Mouse (Mus musculus) hindbrain, postnatal 0 days (tissue): Measurements from ENCODE around the gene Bptf. TPM values are rescaled to one million over a fixed set of nuclear protein-coding genes. Genes with fewer than 3 reads are reported as not detected.
"Not testable (repeated sequence)": the region's sequence is repeated elsewhere in the genome, so short reads cannot be mapped to it uniquely, and the experiment has no call there.

Experiments used
- ATAC-seq: fragments of 200-750 bp; cut with Nextera tagmentation; 2 replicates; pipeline ENCODE4 v1.8.0; 2017; ENCODE audit warnings: mild to moderate bottlenecking, moderate TSS enrichment, moderate library complexity
- DNase-seq: peaks from one replicate; pipeline ENCODE4 v3.0.0-alpha.2; 2015; ENCODE audit warnings: low spot score
- H3K27ac ChIP-seq: fragments of 300-500 bp; sonication (generic); 2 replicates; pipeline ENCODE4 v1.5.1; 2014; ENCODE audit warnings: mild to moderate bottlenecking
- H3K27me3 ChIP-seq: fragments of 300-500 bp; sonication (generic); 2 replicates; pipeline ENCODE4 v1.6.1; 2014; ENCODE audit warnings: low read length, mixed read lengths; ENCODE audit not compliant: insufficient read depth
- H3K36me3 ChIP-seq: fragments of 300-500 bp; sonication (generic); 2 replicates; pipeline ENCODE4 v1.6.1; 2014; ENCODE audit warnings: low read length, mixed read lengths; ENCODE audit not compliant: insufficient read depth
- H3K4me1 ChIP-seq: fragments of 300-500 bp; sonication (generic); 2 replicates; pipeline ENCODE4 v1.6.1; 2014; ENCODE audit warnings: antibody characterized with exemption, low read length, mixed read lengths; ENCODE audit not compliant: insufficient read depth
- H3K4me2 ChIP-seq: fragments of 300-500 bp; sonication (generic); 2 replicates; pipeline ENCODE4 v1.6.1; 2014; ENCODE audit warnings: low read depth, mild to moderate bottlenecking, low read length, moderate library complexity, mixed read lengths
- H3K4me3 ChIP-seq: fragments of 300-500 bp; sonication (generic); 2 replicates; pipeline ENCODE4 v1.5.1; 2014; ENCODE audit warnings: low read length
- H3K9ac ChIP-seq: fragments of 300-500 bp; sonication (generic); replicated peaks from 2 replicates; pipeline ENCODE4 v1.6.1; 2014; ENCODE audit warnings: mild to moderate bottlenecking, low read length, moderate library complexity, mixed read lengths
- H3K9me3 ChIP-seq: fragments of 300-500 bp; sonication (generic); 2 replicates; pipeline ENCODE4 v1.6.1; 2016; ENCODE audit warnings: low read length, mixed read lengths
- CTCF ChIP-seq: IDR thresholded peaks from 2 replicates; pipeline ENCODE4 v1.5.1; 2016; ENCODE audit warnings: antibody characterized with exemption, control low read depth, low read depth
- WGBS: fragments of 180-500 bp; shearing (Covaris S2); extraction: QIAGEN DNeasy Blood & Tissue Kit; methylation state at CpG from one replicate; pipeline ENCODE4 v1.1.7; 2014; 5-methylcytosine and 5-hydroxymethylcytosine counted together
- polyA plus RNA-seq: library from polyadenylated mRNA; unstranded; fragments of >200 nt; fragmentation: Nextera tagmentation; extraction: Ambion mirVana; gene quantifications from 2 replicates; pipeline ENCODE4 v1.2.1, GENCODE M21; 2015
- total RNA-seq: library from RNA; depleted of rRNA; stranded (reverse); fragments of >200 nt; gene quantifications from 2 replicates; pipeline ENCODE4 v1.2.3, GENCODE M21; 2014

Bptf gene
- total and polyA plus RNA-seq, 2 experiments from 2014 or later: 19.7 to 42.1 TPM

DNA sequence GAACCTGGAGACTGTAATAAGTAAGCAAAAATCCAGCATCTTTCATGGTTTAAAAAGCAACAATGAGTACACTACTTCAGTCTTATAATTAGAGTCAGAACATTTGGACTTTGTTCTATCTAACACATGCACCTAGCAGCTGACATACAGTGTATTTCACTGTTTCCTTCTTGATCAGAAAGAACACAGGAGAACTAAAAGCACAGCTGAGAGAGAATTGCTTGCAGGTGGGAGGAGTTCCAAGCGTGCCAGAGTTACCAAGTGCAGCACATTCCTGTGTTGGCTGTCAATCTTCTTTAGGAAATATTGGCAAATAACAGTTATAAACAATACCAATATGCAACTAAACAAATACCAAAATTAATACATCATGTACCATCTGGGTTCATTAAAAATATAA is 71.0 kb downstream of the Bptf start:
- WGBS: 89% methylated on average over 1 of the region's 1 CpGs

DNA sequence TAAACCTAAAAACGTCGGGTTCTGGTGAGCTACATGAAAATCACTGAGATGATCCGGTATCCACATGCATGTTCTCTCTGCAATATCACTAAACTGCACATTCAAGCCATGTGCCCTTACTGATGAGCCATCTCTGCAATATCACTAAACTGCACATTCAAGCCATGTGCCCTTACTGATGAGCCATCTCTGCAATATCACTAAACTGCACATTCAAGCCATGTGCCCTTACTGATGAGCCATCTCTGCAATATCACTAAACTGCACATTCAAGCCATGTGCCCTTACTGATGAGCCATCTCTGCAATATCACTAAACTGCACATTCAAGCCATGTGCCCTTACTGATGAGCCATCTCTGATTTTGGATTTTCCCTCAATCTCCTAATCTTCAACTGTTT is 72.3 kb downstream of the Bptf start:
- not testable (repeated sequence) for H3K27me3 ChIP-seq, DNase-seq, H3K9ac ChIP-seq, H3K27ac ChIP-seq, H3K4me3 ChIP-seq, H3K9me3 ChIP-seq, H3K4me1 ChIP-seq, H3K4me2 ChIP-seq, ATAC-seq
- 91% methylated on average over 3 of the region's 3 CpGs for WGBS
- peaks cover 84% of the 10 kb centered on the region for H3K36me3 ChIP-seq

More for the DNA sequence above, 71.0 kb downstream of the Bptf start:
- TF ChIP-seq CTCF: no peak
- Histone ChIP-seq H3K27me3 (no peaks in the 10 kb centered on the region), H3K9ac (no peak overlapping the region), H3K4me3 (no peak overlapping the region), H3K4me2 (no peak overlapping the region), H3K9me3 (no peaks in the 10 kb centered on the region), H3K36me3 (peaks cover 83% of the 10 kb centered on the region), H3K4me1 (no peaks in the 10 kb centered on the region), H3K27ac (no peak overlapping the region)
- ATAC-seq: no peak
- no peak for DNase-seq

DNA sequence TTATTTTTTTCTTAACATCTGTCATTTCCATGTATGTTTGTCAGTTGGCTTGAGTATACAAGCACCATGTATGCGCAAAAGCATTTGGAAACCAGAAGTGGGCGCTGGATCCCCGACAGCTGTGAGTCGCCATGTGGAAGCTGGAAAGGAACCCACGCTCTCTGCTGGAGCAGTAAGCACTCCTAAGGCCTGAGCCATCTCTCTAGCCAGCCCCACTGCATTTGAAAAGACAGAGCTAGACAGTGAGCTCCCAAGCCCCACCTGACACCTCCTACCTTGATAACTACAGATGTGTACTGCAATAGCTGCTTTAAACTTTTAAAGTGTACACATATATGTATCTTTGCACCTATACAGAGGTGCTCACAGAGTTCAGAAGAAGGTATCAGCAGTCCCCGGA is 74.5 kb downstream of the Bptf start:
- WGBS: 88% methylated on average over 6 of the region's 6 CpGs

DNA sequence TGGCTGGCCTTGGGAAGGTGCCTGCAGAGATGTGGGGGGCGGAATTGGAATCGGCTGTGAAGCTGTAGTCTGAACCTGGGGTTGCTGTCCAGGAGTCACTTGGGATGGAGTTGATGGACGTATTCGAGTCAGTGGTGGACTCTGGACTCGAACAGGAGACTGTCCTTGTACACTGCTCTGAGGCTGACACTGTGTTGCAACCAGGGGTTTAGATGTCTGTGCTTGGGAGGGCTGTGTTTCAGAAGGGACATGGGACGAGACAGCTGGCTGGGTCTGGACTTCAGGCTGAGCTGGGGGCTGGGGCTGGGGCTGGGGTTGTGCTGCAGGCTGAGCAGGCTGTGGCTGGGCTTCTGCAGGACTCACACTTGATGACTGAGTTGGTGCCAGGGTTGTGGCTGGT is 77.1 kb downstream of the Bptf start:
- TF ChIP-seq CTCF: no peak
- no peak overlapping the region for H3K4me2 ChIP-seq
- ATAC-seq: no peak
- H3K27me3 ChIP-seq: no peaks in the 10 kb centered on the region
- no peak overlapping the region for H3K4me3 ChIP-seq
- H3K9ac ChIP-seq: no peak overlapping the region
- no peak for DNase-seq
- no peaks in the 10 kb centered on the region for H3K4me1 ChIP-seq
- 95% methylated on average over 6 of the region's 6 CpGs for WGBS
- peaks cover 79% of the 10 kb centered on the region for H3K36me3 ChIP-seq
- H3K9me3 ChIP-seq: no peaks in the 10 kb centered on the region
- no peak overlapping the region for H3K27ac ChIP-seq

More for the DNA sequence above, 74.5 kb downstream of the Bptf start:
- Histone ChIP-seq H3K4me1 (no peaks in the 10 kb centered on the region), H3K9ac (no peak overlapping the region), H3K27ac (no peak overlapping the region), H3K4me2 (no peak overlapping the region), H3K36me3 (peaks cover 96% of the 10 kb centered on the region), H3K4me3 (no peak overlapping the region), H3K27me3 (no peaks in the 10 kb centered on the region), H3K9me3 (no peaks in the 10 kb centered on the region)
- TF ChIP-seq CTCF: no peak
- ATAC-seq (no peak), DNase-seq (no peak)

DNA sequence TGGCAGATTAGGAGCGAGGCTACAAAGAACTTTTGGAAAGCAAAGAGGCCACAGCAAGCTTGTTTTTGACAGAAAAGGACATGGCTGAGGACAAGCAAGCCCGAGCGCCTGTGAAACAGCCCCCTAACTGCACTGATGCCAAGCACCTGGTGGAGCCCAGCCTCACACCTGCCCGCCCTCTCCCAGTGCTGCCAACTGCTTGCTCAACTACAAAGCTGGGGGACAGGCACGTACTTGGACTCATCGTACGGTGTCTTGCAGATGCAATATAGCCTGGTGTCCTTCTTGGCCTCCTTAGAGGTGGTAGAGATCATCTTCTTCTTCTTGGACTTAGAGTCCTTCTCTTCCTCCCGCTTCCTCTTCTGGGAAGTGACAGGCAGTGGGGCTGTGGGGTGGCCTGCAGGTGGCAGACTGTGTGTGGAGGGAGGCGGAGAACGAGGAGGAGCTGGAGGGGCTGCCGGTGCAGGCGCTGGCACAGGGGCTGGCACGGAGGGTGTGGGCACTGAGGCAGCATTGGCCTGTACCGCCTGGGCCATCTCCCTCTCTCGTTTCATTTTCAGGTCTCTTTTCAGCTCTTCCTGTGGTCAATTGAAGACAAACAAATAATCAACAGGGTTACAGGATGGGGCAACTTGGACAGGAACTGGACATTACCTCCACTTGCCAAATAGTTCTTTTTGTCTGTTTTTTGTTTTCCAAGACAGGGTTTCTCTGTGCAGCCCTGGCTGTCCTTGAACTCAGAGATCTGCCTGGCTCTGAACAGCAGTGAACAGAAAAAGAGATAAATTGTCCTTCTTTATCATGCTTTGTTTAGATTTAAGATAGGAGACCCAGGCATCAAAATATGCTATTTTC is 84.9 kb downstream of the Bptf start:
- H3K9me3 ChIP-seq: no peaks in the 10 kb centered on the region
- 82% methylated on average over 15 of the region's 15 CpGs for WGBS
- no peak overlapping the region for H3K4me2 ChIP-seq
- no peaks in the 10 kb centered on the region for H3K4me1 ChIP-seq
- no peak overlapping the region for H3K4me3 ChIP-seq
- DNase-seq (no peak), ATAC-seq (no peak)
- H3K36me3 ChIP-seq: peaks cover 30% of the 10 kb centered on the region
- H3K9ac ChIP-seq: no peak overlapping the region
- H3K27ac ChIP-seq: peak overlapping the region; percentile 36; the same call in 1 of the 2 replicates
- no peak for TF ChIP-seq CTCF
- H3K27me3 ChIP-seq: no peaks in the 10 kb centered on the region

DNA sequence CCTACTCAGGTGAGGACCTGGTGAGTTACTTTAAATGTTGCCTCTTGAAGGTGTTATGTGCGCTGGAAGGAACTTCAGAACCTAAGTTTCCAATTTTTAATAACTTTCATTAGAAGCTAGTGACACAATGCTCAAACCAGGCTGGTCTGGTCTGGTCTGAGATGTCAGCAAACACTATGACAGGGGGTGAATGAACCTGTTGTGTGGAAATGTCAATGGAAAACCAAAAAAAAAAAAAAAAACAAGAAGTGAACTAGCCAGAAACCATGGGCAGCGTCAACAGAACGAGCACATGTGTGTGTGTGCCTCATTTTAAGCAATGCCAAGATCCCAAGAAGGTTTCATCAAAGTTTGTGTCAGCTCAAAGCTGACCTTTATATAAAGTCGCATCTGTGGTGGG is 86.4 kb downstream of the Bptf start:
- H3K9ac ChIP-seq: no peak overlapping the region
- H3K27me3 ChIP-seq: no peaks in the 10 kb centered on the region
- TF ChIP-seq CTCF: no peak
- WGBS: 90% methylated on average over 4 of the region's 4 CpGs
- DNase-seq: no peak
- no peaks in the 10 kb centered on the region for H3K4me1 ChIP-seq
- H3K4me2 ChIP-seq: no peak overlapping the region
- no peak overlapping the region for H3K4me3 ChIP-seq
- ATAC-seq: no peak
- no peaks in the 10 kb centered on the region for H3K9me3 ChIP-seq
- H3K27ac ChIP-seq: no peak overlapping the region
- H3K36me3 ChIP-seq: peaks cover 35% of the 10 kb centered on the region

DNA sequence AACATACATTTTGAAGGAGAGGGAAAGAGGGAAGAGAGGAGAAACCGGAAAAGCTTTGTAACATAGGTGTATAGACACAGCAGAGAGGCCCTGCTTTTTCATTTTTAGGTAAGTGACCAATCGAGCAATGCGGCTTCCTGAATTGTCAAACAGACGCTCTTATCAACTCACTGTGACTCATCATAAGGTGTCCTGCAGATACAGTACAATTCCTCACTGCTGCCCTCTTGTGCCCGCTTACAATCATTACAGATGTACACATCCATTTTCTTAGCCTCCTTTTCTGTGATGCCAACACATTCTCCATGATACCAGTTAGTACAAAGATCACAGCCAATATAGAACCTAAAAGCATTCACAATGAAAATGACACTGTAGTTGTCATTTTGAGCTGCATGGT is 87.6 kb downstream of the Bptf start:
- peak; percentile 87 for DNase-seq
- no peaks in the 10 kb centered on the region for H3K9me3 ChIP-seq
- H3K27ac ChIP-seq: no peak overlapping the region
- H3K36me3 ChIP-seq: peaks cover 43% of the 10 kb centered on the region
- WGBS: 49% methylated on average over 5 of the region's 5 CpGs
- no peaks in the 10 kb centered on the region for H3K4me1 ChIP-seq
- H3K27me3 ChIP-seq: no peaks in the 10 kb centered on the region
- TF ChIP-seq CTCF: peak; percentile 83
- peak; percentile 70; the same call in 1 of the 2 replicates for ATAC-seq
- no peak overlapping the region for H3K9ac ChIP-seq
- no peak overlapping the region for H3K4me2 ChIP-seq
- H3K4me3 ChIP-seq: no peak overlapping the region
